Mouse (Mus musculus): ENCODE data around the gene Fam172a. TPM values are rescaled to one million over a fixed set of nuclear protein-coding genes. Genes with fewer than 3 reads are reported as not detected.

The Fam172a gene
- total RNA-seq, 2 experiments from 2014 or later = 12.4 to 17.3 TPM

DNA sequence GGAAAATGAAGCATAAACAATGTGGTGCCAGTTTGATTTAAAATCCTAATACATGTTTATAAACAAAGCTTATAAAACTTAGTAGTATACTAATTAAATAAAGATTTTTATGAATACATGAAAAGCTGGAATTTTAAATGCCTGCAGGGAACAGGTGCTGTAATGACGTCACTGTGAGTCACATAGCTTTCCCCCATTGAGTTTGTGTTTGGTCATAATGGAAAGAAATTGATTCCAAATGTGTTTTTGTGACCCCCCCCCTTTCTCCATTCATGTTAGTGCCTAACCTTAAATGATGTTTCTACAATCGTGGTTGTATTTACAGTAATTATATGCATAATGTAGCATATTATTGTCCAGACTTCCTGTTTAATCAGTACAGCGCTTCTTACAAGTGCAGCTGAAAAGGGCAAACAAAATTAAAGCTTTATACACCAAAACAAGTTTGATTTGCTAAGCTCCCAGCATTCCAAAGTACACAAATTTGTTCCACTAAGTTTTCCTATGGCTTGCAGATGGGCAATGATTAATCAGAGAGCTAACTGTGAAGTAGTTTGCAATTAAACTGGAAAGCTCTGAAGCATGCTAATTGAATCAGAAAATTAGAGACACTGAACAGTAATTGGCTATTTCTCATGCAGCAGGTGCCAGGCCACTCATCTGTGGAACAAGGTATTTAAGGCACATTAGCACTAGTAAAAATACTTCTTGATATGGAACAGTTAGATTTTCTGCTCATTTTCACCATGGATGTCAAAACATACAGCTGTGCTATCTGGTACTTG, 398.1 kb downstream of the Fam172a start:
- no peak for DNase-seq

DNA sequence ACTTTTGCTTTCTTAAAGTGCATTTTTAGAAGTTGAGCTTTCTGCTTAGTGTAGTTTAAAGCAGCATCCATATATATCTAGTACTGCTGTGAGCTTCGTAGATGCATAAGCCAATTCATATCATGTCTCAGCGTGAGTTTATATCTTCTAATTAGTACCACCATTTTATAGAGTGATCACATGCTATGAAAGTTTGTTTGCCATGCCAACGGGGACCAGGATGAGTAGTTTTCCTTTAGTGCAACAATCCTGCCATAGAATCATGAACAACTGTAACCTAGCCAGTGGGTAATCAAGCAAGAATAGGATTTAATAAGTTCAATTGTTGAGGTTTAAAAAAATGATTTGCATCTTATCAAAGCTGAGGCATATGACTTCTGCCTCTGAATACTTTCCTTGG, 398.8 kb downstream of the Fam172a start:
- no peak for DNase-seq

DNA sequence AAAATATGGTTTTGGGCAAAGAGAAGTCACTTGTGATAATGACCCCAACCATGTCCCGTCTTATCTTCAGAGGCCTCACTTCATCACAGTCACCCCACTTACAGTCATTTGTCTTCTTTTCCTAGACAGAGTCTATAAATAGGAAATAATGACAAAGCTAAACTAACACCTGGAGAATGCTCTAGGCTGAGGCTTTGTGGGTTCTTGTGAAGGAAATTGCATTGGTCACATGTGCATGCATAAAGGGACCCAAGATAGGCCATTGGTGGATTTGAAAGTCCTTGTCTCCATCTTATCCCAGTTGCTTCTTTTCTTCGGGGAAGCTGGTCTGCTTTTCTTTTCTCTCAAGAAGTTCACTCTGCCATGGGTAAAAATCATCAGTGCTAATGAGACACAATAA, 400.5 kb downstream of the Fam172a start:
- no peak for DNase-seq

DNA sequence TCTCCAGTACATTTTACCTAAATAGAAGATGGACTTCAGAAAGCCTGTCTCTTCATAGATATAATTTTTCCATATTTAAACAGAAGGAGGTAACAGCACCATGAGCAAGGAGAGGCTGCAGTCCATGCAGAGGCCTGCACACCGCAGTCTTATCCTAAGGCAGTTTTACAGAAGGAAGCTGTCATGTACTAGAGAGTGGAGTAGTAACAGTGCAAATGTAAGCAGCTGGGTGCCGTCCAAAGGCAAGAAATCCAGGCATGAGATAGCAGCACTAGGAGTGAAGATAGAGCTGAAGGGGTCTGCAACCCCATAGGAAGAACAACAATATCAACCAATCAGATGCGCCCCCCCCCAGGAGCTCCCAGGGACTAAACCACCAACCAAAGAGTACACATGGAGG, 403.0 kb downstream of the Fam172a start:
- DNase-seq = no peak

DNA sequence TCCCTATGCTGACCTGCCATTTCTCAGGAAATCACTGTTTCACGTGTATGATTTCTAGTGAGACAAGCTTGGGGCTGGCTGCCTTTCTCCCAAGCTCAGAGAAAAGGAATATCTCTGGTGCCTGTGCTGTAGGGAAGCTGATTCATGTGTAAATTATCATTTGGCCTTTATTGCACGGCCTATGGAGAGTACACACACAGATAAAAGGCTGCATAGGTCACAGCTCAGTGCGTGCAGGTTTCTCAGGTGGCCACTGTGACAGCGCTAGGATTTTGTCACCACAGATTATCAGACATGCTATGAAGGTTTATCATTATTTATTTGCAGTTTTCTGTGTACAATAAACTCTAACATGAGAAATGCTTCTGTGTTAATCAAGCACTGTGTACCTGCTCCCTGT, 408.8 kb downstream of the Fam172a start:
- no peak for DNase-seq

DNA sequence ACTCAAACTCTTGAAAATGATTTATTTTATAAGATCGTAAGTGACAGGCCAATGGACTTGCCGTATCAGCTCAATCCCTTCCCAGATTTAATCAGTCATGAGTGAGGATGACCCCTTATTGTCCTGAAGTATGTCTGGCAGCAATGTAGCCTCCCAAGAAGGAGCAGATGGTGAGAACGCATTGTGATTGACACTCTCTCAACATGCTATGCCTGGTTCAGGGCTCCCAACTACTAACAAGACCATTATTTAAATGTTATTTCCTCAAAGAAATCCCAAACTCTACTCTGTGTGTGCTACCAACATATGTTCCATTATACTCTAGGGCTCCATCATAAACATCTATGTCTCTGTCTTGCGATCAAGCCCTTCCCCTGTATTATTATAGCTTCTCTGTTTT, 412.1 kb downstream of the Fam172a start:
- no peak for DNase-seq

DNA sequence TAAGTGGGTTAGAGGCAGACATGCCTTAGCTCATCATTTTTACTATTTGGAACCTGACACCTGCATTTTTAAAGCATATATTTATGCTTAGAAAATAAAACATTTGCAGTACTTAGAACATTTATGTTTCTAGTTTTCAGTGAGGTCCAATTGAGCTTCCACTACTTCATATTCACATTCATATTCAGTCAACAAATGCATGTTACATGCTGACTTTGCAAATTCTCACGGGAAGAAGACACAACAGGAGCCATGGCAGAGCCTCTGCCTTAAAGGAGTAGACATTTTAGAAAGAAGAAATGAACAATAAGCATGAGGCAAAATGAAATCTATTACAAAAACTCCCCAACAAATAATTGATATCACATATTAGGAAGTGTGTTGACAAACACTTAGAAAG, 416.9 kb downstream of the Fam172a start:
- DNase-seq = no peak

DNA sequence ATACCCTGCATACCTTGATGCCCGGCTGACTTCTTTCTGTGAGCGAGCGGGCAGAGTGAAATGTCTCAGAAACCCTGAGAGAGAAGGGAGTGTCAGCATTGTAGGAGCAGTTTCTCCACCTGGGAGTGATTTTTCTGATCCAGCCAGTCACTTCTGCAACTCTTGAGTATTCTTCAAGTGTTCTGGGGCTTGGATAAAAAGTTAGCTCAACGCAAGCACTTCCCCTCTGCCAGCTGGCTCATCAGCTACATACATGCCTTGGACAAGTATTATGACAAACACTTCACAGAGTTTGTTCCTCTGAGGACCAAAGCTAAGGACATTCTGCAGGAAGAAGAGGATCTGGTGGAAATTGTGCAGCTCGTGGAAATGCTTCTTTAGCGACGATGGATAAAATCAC, 420.2 kb downstream of the Fam172a start:
- no peak for DNase-seq

DNA sequence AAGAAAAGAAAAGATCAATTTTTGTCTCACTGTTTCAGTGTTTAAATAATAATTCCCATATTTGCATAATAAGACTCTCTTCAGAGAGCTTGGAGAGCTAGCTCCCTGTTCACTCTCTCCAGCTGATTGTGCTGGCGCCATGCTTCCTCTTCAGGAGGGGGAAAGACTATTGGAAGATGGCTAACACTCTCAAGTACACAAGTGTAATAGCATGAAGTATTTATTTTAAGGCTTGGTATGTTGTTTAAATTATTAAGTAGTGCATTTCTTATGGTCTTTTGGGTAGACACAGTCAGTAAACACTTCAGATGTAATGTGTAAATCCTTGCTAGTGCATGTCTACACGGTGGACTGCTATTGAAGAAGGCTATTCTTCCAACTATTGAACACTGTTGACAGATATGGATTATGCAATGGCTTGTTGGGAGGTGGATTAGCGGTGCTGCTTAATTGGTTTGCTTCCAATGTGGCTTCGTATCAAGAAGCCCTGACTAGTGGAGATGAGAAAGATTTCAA, 422.1 kb downstream of the Fam172a start:
- DNase-seq = no peak

DNA sequence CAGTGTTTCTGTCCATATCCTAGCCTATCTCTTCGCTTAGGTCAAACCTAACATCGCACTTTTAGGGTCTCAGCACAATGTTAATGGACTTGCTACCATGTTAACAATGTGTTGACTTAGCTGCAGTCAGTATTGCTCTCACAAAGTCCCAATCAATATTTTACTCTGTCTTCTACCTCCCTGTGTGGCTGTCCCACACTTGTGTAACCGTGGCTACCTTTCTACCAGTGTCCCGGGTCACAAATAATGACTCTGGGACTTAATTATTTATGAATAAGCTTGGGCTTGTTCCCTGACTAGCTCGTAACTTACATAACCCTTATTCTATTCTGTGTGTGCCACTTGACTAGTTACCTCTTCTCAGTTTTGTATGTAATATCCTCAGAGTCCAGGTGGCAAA, 455.6 kb downstream of the Fam172a start:
- DNase-seq = no peak

DNA sequence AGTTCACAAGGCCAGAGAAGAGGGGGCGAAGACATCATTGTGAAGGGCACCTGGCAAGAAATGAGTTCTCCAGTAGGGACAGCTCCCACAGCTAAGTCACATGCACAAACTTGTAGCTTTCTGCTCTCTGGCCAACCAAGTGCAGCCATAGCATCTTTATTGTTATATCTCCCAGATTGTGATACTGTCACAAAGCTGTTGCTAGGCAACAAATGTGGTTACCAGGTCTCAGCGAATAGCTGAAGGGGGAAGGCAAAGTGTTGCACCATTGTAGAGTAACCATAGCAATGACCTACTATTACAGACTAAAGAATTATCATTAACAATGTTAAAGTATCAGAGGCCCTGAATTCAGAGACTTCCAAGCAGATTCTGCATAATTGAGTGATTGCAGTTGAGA, 460.3 kb downstream of the Fam172a start:
- no peak for DNase-seq

DNA sequence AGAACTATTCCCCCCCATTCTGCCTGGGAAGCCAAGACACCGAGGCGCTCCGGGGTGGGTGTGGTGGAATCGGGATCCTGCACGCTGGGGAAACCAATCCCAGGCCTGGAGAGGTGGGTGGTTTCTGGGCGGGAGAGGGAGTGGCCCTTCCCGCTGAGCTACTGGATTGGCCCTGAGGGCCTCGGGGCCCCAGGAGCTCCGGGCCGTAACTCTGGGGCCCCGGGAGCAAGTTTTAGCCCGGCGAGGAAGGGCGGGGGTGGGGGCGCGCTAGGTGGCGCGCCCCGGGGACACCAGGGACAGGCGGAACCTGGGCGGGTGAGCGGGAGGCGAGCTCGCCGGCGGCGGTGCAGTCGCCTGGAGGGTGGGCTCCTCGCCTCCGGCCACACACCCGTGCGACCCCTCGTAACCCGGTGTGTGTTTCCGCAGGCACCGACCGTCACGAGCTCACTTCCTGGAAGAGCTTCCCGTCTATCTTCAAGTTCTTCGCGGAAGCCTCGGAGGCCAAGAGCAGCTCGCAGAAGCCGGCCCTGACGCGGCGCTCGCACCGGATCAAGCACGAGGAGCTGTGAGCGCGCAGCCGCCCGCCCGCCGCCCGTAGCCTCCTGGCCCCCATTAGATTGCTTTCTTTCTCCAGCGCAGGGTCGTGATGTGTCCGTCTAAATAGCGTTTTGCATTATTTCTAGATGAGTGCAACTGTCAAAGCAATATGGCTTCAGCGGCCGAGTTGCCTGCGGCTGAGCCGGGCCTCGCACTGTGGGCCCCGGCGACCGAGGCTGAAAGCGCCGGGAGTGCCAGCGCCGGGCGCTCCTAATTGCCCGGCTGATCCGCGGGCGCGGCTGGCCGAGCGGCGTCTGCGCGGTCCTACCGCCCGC, 461.5 kb downstream of the Fam172a start:
- peak; percentile 47 for DNase-seq

DNA sequence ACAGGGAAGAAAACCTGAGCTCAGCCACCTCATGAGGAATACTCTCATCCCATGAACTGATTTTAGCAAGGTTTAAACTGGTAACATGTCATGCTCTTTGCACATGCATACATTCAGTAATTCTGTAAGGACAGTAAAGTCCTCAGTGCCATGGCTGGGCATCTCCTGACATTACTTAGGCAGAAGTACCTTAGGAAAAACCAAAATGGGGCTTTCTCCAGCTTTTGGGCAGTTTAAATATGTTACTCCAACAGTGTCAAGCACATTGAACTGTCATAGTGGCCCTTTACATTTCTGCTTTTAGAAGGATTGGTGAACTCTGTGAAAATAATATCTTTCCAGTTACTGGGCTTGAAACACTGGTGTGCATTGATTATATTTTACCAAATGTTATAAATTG, 463.1 kb downstream of the Fam172a start:
- DNase-seq = no peak

DNA sequence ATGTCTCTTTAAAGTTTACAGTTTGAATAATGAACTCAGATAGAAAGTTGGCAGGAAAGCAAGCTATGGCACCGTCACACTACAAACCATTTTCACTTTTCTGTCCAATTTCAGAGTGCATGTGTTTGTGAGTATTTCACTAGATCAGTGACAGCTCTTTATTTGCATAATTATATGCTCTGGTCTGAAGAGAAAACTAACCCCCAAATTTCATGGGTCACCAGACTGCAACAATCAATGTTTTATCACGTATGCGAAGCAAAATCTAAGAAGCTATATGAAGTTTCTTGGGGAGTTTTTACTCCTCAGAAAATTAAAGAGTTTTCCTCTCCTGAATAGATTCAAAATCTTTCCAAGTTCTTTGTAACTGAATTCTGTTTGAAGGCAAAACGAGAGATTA, 466.3 kb downstream of the Fam172a start:
- DNase-seq = no peak

DNA sequence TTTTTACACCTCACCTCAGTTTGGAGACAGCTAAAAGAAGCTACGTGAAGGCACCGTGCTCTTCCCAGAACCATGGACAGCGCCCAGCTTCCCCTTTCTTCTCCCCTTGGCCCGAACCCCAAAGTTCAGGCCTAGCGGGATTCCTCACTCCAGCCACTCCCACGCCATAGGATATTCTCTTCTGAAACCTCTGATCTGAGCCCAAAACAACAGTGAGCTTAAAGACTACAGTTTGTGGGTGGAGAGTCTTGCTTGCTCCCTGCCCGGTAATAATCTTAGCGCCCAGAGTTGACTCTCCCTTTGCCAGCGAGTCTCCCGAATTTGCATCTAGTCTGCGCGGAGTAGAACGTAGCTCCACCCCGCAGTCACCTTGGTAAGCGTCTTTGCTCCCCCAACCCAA, 469.5 kb downstream of the Fam172a start:
- peak; percentile 34 for DNase-seq

DNA sequence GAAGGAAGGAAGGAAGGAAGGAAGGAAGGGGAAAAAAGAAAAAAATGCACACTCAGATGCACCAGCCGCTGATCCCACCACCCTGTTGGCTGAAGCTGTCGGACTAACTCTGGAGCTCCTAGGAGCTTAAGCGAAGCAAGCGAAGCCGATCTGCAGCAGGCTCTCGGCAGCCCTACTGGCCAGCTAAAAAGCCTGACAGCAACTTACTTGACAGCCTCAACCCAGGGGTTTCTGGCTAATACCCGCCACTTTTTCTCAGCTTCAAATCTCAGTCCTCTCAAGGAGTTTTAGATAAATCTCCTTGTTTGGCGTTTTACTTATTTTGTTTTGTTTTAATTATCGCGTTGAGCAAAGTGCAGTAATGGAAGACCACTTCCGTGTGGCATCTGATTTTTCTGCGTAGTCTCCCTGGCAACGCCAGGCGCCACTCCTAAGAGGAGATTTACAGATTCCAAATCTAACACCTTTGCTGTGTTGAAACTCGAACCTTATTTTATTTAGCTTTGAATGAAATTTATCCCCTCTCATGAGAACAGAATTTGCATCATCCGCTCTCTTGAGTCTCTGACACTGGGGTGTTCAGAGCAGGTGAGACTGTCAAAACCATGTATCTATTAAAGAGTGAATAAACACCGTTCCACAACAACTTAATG, 470.3 kb downstream of the Fam172a start:
- no peak for DNase-seq

DNA sequence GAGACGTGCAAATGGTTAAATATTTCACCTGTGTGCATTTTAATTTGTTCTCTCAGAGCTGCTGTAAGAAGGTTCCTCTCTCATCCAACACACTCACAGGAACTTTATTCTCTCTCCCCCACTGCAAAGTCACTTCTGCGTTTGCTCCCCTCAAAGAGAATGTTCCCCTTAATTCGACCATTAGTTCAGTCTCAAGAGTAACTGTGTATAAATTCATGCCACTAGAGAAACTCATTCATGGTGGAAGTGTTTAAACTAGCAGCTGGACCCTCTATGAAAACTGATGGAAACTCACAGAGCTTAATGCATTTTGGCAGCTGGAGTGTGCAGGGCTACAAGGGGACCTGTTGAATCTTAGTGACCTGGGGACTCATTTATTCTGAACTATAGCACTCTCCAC, 471.0 kb downstream of the Fam172a start:
- DNase-seq = no peak

DNA sequence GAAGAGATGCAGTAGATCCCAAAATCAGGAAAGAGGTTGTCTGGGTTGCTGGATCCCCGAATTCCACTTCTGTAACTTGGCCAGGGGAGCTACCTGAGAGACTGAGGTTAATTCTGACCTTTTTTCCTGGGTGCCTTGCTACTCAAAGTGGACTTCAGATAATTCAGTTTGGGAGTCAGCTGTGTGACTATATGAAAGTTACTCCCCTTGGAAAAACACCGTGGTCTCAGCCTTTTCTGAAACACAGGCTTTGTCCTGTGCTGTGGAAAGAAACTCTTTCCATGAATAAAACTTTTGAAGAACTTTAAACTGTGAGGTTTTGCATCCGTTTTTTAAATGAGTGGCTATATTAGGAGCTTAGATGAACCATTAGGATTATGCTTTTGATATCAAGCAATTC, 472.4 kb downstream of the Fam172a start:
- DNase-seq = no peak

DNA sequence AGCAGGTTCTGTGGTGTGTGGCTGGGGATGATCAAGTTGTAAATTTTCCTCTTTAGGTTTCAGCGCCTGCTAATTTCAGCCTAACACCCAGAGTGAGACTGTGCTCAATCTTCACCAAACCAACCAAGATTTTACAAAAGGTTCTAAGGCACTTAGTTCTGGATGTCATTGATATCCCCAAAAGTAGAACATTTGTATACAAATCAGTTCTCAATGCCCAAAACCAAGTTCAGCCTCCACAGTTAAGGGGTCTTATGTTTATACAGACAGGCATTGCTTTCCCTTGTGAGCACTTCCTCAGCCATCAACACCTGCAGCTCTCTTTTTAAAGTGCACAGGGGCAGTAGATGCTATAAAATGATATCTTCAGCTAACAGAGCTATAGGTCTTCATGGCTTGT, 473.1 kb downstream of the Fam172a start:
- DNase-seq = no peak

DNA sequence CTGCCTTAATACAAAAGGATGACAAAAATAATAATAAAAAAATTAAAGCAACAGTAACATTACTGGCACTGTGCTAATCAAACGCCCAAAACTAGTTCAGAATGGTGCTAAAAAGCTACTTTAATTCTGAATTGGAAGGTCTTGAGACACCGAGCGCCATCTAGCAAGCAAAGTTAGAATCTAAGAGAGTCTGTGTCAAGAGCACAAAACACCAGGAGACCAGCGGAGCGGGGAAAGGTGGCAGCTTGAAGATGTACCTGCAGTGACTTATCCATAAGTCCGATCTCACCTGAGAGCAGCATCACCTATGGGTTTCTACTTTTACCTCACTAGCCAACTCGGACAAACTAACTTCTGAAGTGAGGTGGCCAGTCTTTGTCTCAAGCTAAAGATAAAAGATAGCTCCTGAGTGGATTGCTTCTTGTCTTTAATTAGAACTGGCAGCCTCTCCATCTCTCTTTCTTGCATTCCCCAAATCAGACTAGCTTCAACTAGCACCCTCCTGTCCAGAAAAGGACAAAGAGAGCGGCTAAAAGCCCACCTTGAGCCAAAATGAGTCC, 474.1 kb downstream of the Fam172a start:
- DNase-seq = no peak

DNA sequence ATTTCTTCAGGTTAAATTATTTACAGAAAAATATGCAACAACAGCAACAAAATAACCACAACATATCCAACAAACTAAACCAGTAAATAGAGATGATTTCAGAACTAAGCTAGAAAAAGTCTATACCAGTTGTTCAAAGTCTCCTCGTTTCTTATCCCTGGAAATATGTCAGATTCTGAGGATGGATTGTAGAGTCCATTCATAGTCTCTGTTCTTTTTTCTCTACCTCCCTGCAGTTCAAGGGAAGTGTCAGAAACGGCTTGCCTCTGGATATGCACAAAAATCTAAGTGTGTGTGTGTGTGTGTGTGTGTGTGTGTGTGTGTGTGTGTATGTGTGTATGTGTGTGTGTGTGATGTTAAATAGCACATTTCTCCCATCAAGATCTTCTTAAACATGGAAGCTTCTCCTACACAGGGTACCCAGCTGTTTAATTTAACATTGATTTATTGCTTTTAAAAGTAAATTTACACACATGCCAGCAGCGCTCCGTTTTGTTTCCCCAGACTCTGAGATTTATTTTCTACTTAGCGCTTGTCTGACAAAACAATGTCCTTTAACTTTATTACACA, 475.6 kb downstream of the Fam172a start:
- DNase-seq = no peak

DNA sequence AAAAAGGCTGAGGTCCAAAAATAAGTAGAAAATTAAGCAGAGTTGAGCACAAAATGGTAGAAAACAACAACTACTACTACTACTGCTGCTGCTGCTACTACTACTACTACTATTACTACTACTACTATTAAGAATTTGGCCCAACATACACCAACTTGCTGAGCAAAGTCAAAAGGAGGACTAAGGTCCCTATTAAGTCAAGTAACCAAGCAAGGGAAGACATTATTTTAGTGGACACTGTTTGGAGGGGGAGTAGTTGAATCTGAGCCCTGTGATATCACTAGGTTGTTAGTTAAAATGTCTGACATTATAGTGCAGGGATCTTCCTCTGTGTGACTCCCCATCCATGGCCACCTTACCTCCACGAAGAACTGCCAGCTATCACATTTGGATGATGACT, 476.2 kb downstream of the Fam172a start:
- DNase-seq = no peak

All from gastrocnemius, postnatal 10 days (tissue).